Mouse (Mus musculus) hindbrain, embryonic 13.5 days (tissue): Measurements from ENCODE around the gene Cdc42ep4. TPM values are rescaled to one million over a fixed set of nuclear protein-coding genes. Genes with fewer than 3 reads are reported as not detected.

ENCODE experiments used
- ATAC-seq: fragments of 200-750 bp; cut with Nextera tagmentation; 2 replicates; pipeline ENCODE4 v1.8.0; 2017; ENCODE audit warnings: moderate TSS enrichment; ENCODE audit not compliant: low FRiP score
- H3K27ac ChIP-seq: fragments of 300-500 bp; sonication (generic); 2 replicates; pipeline ENCODE4 v1.5.1; 2015; ENCODE audit warnings: inconsistent platforms, mild to moderate bottlenecking, moderate library complexity
- H3K27me3 ChIP-seq: fragments of 300-500 bp; sonication (generic); 2 replicates; pipeline ENCODE4 v1.6.1; 2015; ENCODE audit warnings: mild to moderate bottlenecking, inconsistent platforms
- H3K36me3 ChIP-seq: fragments of 300-500 bp; sonication (generic); 2 replicates; pipeline ENCODE4 v1.6.1; 2015; ENCODE audit warnings: mild to moderate bottlenecking, inconsistent platforms
- H3K4me1 ChIP-seq: fragments of 300-500 bp; sonication (generic); replicated peaks from 2 replicates; pipeline ENCODE4 v1.6.1; 2015; ENCODE audit warnings: inconsistent platforms
- H3K4me2 ChIP-seq: fragments of 300-500 bp; sonication (generic); 2 replicates; pipeline ENCODE4 v1.6.1; 2015; ENCODE audit warnings: inconsistent platforms, mild to moderate bottlenecking, moderate library complexity
- H3K4me3 ChIP-seq: fragments of 300-500 bp; sonication (generic); 2 replicates; pipeline ENCODE4 v1.5.1; 2015; ENCODE audit warnings: mild to moderate bottlenecking, inconsistent platforms
- H3K9ac ChIP-seq: fragments of 300-500 bp; sonication (generic); 2 replicates; pipeline ENCODE4 v1.6.1; 2015; ENCODE audit warnings: mild to moderate bottlenecking, inconsistent platforms
- H3K9me3 ChIP-seq: fragments of 300-500 bp; sonication (generic); 2 replicates; pipeline ENCODE4 v1.6.1; 2016; ENCODE audit warnings: inconsistent platforms
- WGBS: fragments of 180-500 bp; shearing (Covaris S2); methylation state at CpG from one replicate; pipeline ENCODE4 v1.1.7; 2015; 5-methylcytosine and 5-hydroxymethylcytosine counted together
- polyA plus RNA-seq: library from polyadenylated mRNA; unstranded; fragments of >200 nt; fragmentation: Nextera tagmentation; extraction: Ambion mirVana; gene quantifications from 2 replicates; pipeline ENCODE4 v1.2.1, GENCODE M21; 2015

Cdc42ep4 gene
- polyA plus RNA-seq, 1 experiment from 2014 or later = 73.0 TPM

DNA sequence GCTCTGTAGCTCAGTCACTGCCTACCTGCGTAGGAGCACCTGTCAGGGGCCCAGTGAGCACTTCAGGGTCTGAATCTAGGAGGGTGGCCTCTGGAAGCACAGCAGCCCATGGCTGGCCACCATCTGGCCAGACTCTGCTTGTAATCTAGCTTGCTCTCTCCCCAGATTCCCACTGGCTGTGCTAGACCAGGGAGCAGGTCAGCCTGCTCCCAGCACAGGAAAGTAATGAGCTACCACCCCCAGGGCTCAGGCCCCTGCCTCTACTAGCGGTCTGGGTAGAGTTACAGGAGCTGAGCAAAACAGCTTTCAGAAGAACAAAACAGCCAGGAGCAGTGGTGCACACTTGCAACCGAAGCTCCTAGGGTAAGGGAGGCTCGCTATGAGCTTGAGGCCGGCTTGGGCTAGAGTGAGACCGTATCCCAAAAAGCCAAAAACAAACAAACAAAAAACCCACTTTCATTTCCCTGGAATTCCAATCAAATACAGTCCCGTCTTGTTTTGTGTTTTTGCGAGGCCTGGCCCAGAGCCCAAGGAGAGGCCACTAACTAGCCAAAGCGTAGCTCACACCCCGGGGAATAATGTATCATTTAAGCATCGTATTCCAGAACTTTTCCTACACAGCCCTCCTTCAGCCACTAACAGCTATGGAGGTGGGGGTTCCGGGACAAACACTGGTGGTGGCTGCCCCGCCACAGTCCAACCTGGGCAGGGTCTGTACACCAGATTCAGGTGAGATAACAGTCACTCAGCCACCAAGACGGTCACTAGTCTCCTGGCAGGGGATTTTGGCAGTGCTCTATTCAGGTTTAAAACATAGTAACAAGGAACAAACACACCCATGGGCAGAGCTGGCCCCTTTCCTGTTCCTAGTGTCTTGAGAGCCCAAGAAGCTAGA lies 24.4 kb downstream of the Cdc42ep4 start:
- 86% methylated on average over 14 of the region's 14 CpGs for WGBS
- Histone ChIP-seq H3K4me3 (no peak overlapping the region), H3K27ac (peak overlapping the region; percentile 45; the same call in 1 of the 2 replicates), H3K36me3 (peaks cover 46% of the 10 kb centered on the region), H3K4me2 (no peak overlapping the region), H3K9me3 (no peaks in the 10 kb centered on the region), H3K27me3 (no peaks in the 10 kb centered on the region), H3K4me1 (peaks cover 58% of the 10 kb centered on the region), H3K9ac (no peak overlapping the region)
- no peak for ATAC-seq

DNA sequence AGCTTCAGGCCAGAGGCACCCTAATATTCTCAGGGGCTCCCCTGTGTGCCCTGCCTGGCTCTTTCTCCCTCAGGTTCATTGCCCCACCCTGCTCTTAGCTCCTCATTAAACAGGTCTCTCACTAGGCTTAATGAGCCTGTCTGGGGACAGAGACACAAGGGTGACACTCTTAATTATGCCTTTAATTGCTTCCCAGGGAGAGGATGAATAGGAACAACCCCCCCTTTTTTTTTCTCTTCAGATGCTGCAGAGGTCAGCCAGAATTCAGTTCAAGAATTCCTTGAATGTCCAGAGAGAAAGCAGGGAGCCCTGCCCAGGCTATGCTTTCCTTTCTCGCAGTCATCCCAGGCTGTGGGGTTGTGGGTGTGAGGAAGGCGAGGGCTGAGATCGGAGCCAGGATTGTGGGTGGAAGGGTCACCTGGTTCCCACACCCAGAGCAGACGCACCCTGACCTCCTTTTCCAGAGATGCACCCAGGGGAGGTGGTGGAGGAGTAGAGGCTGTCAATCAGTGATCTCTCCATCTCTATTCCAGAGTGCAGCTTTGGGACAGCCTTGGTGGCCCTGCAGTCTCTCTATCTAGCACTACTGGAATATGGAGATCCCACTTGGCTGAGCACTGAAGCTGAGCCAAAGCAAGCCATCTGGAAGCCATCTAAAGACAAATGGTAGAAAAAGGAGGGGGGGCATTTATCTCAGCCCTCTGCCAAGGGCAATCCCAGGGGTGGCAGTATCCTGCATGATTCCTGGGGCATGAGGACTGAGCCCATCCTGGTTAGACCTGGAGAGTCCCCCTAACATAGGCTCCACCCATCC lies 26.2 kb downstream of the Cdc42ep4 start:
- no peak overlapping the region for H3K9ac ChIP-seq

DNA sequence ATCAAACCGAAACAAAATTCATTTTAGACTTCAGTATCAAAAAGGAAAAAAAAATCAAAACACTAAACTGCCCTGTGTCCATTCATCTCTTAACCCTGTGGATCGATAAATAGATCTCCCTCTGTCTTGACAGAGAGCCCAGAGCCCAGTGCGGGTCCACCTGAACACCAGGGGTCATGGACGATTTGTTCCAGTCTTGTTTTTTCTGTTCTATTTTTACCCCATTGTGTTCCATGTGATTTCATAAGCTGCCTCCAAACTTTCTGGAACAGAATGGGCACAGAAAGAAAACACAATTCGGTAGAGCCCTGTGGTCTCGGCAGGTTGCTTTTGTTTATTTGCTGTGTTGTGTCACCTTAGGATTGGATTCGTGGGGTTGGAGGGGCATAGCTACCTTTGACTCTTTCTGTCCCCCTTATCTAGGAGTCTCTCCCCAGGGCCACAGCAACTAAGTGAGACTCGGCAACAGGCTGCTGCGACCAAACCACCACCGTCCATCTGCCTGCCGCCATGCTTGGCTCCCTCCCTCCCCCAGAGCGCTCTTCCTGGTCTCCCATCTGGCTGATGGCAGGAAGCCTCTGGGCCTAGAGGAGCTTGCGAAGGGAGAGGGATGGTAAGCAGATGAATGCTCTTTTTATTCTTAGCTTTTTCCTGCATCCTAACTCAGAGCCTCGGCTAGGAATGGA lies 29.1 kb downstream of the Cdc42ep4 start:
- ATAC-seq = no peak
- Histone ChIP-seq H3K27ac (peak overlapping the region; percentile 30; the same call in 1 of the 2 replicates), H3K4me3 (no peak overlapping the region), H3K36me3 (peaks cover 25% of the 10 kb centered on the region), H3K4me1 (peaks cover 32% of the 10 kb centered on the region), H3K4me2 (no peak overlapping the region), H3K9ac (no peak overlapping the region), H3K27me3 (0 out of 2 replicates have a peak, but pooled peaks cover 4% of the 10 kb centered on the region), H3K9me3 (no peaks in the 10 kb centered on the region)
- WGBS = 66% methylated on average over 14 of the region's 14 CpGs

More for the DNA sequence above, 26.2 kb downstream of the Cdc42ep4 start:
- Histone ChIP-seq H3K36me3 (peaks cover 45% of the 10 kb centered on the region), H3K27ac (peak overlapping the region; percentile 75), H3K9me3 (no peaks in the 10 kb centered on the region), H3K4me2 (no peak overlapping the region), H3K4me1 (peaks cover 50% of the 10 kb centered on the region), H3K4me3 (no peak overlapping the region), H3K27me3 (no peaks in the 10 kb centered on the region)
- 65% methylated on average over 4 of the region's 4 CpGs for WGBS
- ATAC-seq = peak; percentile 43

DNA sequence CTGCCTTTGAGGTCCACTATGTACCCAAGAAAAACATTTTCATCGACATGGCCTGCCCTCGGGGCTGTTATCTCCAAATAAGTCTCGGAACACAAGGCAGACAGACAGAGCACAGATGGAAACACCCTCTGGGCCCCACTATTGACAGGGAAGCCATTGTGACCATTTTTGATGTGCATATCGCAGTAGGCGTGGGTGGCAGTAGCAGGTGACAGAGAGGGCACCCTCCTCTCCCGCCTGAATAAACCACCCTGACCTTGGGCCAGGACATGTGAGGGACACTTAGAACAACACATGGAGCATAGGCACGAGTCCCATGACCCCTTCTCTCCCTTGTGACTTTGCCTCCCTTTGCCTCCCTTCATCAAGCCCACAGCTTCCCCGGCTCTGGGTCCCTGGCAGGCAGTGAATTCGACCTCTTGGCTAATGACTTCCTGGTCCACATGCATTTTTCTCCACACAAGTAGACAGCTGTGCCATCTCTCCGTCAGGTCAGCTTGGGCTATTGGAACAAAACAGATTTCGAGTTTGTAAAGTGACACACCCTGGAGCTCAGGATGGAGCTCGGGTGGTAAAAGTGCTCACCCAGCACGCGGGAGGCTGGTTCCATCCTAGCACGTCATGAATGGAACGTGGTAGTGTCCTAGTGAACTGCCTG lies 33.8 kb downstream of the Cdc42ep4 start:
- Histone ChIP-seq H3K4me3 (no peak overlapping the region), H3K4me2 (no peak overlapping the region), H3K4me1 (peaks cover 16% of the 10 kb centered on the region), H3K36me3 (no peaks in the 10 kb centered on the region), H3K27ac (no peak overlapping the region), H3K9me3 (no peaks in the 10 kb centered on the region), H3K27me3 (0 out of 2 replicates have a peak, but pooled peaks cover 10% of the 10 kb centered on the region), H3K9ac (no peak overlapping the region)
- no peak for ATAC-seq
- 50% methylated on average over 16 of the region's 16 CpGs for WGBS

DNA sequence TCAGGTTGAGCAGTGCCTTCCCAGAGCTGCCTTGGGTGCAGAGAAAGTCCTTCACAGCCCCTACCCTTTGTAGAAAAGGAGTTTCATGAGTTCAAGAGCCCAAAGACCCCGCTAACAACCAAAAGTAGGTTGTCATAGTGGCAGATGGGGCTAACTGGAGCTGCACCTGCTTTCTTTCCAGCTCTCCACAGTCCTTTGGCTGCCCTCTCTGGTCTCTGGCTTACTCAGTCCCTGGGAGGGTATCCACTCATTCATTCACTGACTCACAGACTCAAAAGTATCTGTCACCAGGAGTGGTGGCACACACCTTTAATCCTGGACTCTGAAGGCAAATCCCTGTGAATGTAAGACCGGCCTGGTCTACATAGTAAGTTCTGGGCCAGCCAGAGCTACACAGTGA lies 35.5 kb downstream of the Cdc42ep4 start:
- 93% methylated on average over 2 of the region's 2 CpGs for WGBS
- H3K9ac ChIP-seq = no peak overlapping the region
- H3K4me1 ChIP-seq = peaks cover 11% of the 10 kb centered on the region; the same call in 1 of the 2 replicates
- ATAC-seq = no peak
- no peak overlapping the region for H3K4me3 ChIP-seq
- 0 out of 2 replicates have a peak, but pooled peaks cover 10% of the 10 kb centered on the region for H3K27me3 ChIP-seq
- no peaks in the 10 kb centered on the region for H3K9me3 ChIP-seq
- H3K4me2 ChIP-seq = no peak overlapping the region
- no peak overlapping the region for H3K27ac ChIP-seq
- H3K36me3 ChIP-seq = no peaks in the 10 kb centered on the region

DNA sequence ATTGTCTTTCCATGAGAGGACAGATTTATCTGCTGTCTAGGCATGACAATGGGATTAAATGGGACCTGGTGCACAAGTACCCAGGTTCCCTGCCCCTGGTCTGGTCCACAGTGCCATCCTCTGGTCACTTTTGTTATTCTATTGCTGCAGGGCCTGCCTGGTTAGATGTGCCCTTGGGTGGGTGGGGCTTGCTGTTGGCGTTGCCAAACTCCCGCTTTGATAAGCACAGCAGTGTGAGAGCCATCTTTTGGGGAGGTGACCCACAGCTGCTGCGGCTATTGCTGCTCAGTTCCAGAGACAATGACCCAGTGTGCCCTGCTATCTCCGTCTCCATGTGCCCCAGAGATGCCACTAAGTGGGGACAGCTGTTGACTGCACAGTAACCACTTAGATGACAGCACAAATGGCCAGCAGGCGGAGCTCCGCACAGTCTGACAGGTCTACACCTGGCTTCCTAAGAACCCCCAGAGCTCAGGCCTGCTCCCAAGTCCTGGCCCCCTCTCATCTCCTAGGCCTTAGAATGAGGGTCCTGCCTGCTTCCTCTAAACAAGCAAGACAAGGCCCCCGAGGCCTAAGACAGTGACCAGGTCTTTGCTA lies 36.5 kb downstream of the Cdc42ep4 start:
- ATAC-seq = no peak
- Histone ChIP-seq H3K27ac (no peak overlapping the region), H3K4me1 (peaks cover 18% of the 10 kb centered on the region), H3K9ac (no peak overlapping the region), H3K4me3 (no peak overlapping the region), H3K36me3 (no peaks in the 10 kb centered on the region), H3K27me3 (0 out of 2 replicates have a peak, but pooled peaks cover 10% of the 10 kb centered on the region), H3K4me2 (no peak overlapping the region), H3K9me3 (no peaks in the 10 kb centered on the region)
- WGBS = 63% methylated on average over 7 of the region's 7 CpGs

DNA sequence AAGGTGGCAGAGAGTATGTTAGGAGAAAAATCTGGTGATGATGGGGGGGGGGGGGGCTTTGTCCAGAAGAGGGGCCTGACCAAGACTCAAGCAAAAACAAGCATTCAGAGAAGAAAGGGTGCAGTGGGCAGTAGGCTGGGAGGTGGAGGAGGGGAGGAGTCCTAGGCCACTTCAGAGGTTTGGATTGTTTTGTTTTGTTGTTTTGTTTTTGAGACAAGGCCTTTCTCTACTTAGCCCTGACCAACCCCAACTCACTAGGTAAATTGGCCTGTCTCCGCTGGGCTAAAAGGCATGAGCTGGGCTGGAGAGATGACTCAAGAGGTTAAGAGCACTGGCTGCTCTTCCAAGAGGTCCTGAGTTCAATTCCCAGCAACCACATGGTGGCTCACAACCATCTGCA lies 40.6 kb downstream of the Cdc42ep4 start:
- peaks cover 31% of the 10 kb centered on the region for H3K27me3 ChIP-seq
- no peaks in the 10 kb centered on the region for H3K9me3 ChIP-seq
- no peak for ATAC-seq
- H3K4me2 ChIP-seq = no peak overlapping the region
- H3K4me1 ChIP-seq = peaks cover 25% of the 10 kb centered on the region
- H3K36me3 ChIP-seq = peaks cover 13% of the 10 kb centered on the region
- H3K4me3 ChIP-seq = no peak overlapping the region
- 0 out of 2 replicates have a peak overlapping the region, but pooled peaks have one; percentile 56 for H3K9ac ChIP-seq
- no peak overlapping the region for H3K27ac ChIP-seq
- 55% methylated on average over 1 of the region's 1 CpGs for WGBS

DNA sequence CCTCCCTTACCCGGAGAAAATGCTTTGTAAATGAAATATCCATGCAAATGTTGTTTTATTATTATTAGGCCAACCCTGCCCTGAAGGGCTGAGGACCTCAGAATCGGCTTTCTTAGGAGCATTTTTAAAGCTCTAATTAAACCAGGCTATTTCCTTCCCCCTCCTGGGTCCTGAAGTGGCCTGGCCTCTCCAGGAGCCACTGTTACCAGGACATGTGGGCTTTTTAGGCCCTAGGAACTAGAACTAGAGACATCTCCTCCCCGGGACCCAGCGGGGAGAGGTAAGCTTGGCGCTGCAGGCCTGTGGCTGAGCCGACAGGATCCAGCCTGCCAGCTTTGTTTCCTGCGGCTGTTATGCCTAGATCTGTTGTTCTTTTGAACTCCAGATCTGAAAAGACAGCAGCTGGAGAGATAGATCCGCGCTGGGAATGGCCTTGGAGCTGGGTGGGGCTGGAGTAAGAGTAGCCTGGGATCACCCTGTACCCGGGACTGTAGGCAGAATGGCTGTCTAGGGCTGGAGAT lies 41.4 kb downstream of the Cdc42ep4 start:
- H3K4me1 ChIP-seq = peaks cover 25% of the 10 kb centered on the region
- peak overlapping the region; percentile 56; the same call in 1 of the 2 replicates for H3K9ac ChIP-seq
- ATAC-seq = peak; percentile 30; the same call in 1 of the 2 replicates
- peak overlapping the region; percentile 13 for H3K4me2 ChIP-seq
- H3K4me3 ChIP-seq = no peak overlapping the region
- H3K9me3 ChIP-seq = no peaks in the 10 kb centered on the region
- peaks cover 13% of the 10 kb centered on the region for H3K36me3 ChIP-seq
- WGBS = under 1% methylated on average over 10 of the region's 10 CpGs
- H3K27me3 ChIP-seq = peaks cover 30% of the 10 kb centered on the region
- H3K27ac ChIP-seq = peak overlapping the region; percentile 73

DNA sequence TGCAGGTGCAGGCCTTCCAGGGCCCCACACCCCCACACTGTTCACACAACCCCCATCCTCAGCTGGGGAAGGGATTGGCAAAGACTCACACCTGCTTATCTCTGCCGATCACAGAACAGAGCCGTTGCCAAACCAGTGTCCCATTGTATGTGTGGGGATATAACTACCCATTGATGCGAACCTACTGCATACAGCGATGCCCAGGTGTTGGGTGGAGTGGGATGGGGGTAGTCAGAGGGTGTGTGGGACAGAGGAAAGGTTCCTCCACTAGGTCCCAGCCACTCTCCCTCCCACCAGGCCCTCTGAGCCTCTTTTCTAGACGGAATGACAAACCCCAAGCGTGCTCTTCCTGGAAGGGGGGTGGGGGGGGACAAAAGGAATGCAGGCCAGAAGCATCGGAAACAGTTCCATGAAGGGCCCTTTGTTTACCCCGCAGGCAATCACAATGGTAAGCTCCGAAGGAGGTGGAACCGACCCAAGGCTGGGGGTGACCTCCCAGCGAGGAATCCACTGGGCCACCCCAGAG lies 41.9 kb downstream of the Cdc42ep4 start, which contains the start of gene Cpsf4l:
Gene Cpsf4l, minus strand, starts transcription at position 287 of the 526 bp plus-strand sequence.
- ATAC-seq = peak; percentile 55
- Histone ChIP-seq H3K9ac (peak within 1 kb of the TSS; percentile 56; the same call in 1 of the 2 replicates), H3K9me3 (no peaks in the 10 kb centered on the region), H3K27me3 (peaks cover 28% of the 10 kb centered on the region), H3K4me3 (no peak within 1 kb of the TSS), H3K4me1 (peaks cover 25% of the 10 kb centered on the region), H3K27ac (peak within 1 kb of the TSS; percentile 73), H3K4me2 (peak within 1 kb of the TSS; percentile 13), H3K36me3 (peaks cover 13% of the 10 kb centered on the region)
- WGBS = 3% methylated on average over 11 of the region's 11 CpGs

DNA sequence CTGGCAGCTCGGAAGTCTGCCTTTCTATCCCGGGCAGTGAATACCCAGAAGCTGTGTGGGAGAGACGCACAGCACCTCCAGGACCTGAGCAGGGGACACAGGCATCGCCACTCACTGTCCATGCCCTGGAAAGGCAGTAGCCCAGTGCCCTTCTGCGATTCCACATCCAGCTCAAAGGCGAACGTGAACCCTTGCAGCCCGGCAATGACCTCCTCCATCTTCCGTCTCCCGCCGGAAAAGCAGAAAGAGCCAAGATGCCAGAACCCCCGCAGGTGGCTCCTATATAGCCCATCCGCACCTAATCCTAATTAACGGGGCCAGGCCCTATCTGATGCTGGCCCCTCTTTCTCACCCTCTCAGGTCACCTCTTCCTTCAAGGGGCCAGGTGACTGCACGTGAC lies 42.4 kb downstream of the Cdc42ep4 start:
- ATAC-seq = no peak
- 10% methylated on average over 15 of the region's 15 CpGs for WGBS
- Histone ChIP-seq H3K27me3 (peaks cover 28% of the 10 kb centered on the region), H3K36me3 (peaks cover 13% of the 10 kb centered on the region), H3K9me3 (no peaks in the 10 kb centered on the region), H3K4me3 (no peak overlapping the region), H3K4me1 (peaks cover 23% of the 10 kb centered on the region), H3K27ac (no peak overlapping the region), H3K4me2 (no peak overlapping the region), H3K9ac (peak overlapping the region; percentile 56; the same call in 1 of the 2 replicates)
